Mouse (Mus musculus): ENCODE measurements around the gene Eprs. TPM values are rescaled to one million over a fixed set of nuclear protein-coding genes. Genes with fewer than 3 reads are reported as not detected.
"Not testable (repeated sequence)": the region's sequence is repeated elsewhere in the genome, so short reads cannot be mapped to it uniquely, and the experiment has no call there.

Gene Eprs
- total RNA-seq (2021), result 10 to 100 TPM; 90.9 to 96.5 TPM
- long read RNA-seq, full-length matches to known transcripts, result 18 of 66 reads
- long read RNA-seq, partial matches to known transcripts, result 21 of 66 reads
- long read RNA-seq, other reads (novel, unspliced or antisense), result 27 of 66 reads

DNA sequence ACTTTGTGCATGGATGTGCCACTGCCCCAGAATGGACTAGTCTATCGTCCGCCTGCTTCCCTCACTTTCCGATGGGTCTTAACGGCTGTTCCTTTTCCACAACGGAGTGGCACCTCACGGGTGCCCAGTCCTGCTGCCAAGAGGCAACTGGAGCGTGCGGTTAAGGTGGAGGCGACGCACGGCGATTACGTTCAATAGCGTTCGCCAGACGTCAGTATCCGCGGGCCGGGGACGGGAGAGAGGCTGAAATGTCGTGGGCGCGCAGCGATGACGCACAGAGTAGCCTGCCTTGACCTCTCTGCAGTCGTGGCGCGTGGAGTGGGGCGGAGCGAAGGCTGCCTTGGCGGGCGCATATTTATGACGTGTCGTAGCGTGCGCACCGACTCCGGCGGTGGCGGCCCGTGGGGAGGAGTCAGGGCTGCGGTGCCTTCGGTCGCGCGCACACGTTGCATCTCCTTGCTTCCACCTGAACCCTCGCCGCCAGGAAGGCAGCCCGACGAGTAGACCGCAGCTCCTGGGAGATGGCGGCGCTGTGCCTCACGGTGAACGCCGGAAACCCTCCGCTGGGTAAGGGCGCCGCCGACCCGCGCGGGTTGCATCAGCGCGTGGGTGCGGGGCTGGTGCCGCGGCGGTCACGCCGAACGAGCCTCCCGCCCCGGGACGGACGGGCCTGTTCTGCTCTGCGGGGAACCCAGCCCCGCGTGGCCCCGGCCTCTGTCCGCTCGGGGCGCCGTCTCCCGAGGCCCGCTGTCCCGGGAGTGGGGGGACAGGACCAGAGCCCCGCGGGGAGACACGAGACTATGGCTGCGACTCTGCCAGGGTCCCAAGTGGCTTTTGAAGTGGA is at the start of gene Eprs:
TSS of gene Eprs (plus strand) at position 368 of the 844 bp plus-strand sequence.
- DNase-seq (ENCODE audit: low spot score in 2 of 2), result peak; percentile 99

DNA sequence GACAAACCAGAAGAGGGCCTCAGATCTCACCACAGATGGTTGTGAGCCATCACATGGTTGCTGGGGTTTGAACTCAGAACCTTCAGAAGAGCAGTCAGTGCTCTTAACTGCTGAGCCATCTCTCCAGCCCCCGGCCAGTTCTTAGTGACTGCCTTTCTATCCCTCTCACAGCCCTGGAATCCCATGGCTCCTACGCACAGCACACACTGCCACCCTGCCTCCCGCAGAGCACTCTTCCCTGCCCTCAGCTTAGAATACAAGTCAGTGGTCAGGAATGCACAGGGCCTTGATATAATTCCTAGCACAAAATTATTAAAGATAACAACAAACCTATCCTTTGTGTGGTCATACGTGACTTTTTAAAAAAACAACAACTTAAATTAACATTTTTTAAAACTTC is 48.3 kb upstream of the Eprs start:
- DNase-seq (ENCODE audit: low spot score in 2 of 2), result no peak

DNA sequence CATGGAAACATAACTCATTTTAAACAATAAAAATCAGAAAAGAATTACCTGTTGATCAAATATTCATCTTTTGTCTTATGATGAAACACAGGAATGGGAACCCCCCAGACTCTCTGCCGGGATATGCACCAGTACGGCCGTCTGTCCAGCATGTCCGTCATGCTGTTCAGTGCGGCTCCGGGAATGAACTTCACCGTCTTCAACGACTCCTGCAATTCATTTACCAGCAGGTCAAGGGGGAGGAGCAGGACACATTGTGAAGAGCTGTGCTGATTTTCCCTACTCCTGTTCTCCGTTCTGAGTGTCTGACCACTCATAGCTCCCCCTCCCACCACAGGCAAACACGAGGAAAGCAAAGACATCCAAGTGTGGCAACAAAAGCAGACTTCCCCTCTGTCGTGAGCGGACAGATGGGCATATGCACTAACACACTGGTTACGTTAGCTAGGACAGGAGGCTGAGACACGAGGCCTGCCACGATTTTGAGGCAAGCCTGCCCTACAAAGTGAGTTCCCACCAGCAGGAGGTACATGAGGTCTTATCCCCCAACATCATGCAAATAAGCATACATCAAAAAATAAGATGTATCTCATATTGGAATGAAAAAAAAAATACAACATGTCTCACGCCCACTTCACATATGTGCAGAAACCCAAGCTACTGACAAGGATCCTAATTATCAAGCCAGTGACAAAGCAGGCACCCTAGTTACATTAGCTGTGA is 46.8 kb upstream of the Eprs start:
- DNase-seq (ENCODE audit: low spot score in 2 of 2), result peak in 1 of 2 experiments; percentile 19

DNA sequence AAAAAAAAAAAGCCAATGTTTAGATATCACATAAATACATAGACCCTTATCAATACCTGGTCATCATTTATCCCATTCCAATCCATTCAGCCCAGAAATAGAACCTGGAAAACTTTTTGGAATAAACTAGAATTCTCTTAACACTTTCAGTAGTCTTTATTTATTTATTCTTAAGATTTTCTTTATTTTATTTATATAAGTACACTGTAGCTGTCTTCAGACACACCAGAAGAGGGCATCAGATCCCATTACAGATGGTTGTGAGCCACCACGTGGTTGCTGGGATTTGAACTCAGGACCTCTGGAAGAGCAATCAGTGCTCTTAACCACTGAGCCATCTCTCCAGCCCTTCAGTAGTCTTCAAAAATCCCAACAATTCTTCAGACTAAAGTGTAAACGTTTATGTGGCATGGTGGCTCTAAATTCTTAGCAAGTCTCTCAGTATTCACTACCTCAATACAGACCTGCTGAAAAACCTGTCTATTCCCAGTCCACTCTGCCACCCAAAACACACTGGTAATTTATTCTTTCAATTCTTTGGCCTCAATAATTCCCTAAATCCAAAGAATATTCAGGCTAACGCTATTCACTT is 35.0 kb upstream of the Eprs start:
- DNase-seq (ENCODE audit: low spot score in 2 of 2), result not testable (repeated sequence)

DNA sequence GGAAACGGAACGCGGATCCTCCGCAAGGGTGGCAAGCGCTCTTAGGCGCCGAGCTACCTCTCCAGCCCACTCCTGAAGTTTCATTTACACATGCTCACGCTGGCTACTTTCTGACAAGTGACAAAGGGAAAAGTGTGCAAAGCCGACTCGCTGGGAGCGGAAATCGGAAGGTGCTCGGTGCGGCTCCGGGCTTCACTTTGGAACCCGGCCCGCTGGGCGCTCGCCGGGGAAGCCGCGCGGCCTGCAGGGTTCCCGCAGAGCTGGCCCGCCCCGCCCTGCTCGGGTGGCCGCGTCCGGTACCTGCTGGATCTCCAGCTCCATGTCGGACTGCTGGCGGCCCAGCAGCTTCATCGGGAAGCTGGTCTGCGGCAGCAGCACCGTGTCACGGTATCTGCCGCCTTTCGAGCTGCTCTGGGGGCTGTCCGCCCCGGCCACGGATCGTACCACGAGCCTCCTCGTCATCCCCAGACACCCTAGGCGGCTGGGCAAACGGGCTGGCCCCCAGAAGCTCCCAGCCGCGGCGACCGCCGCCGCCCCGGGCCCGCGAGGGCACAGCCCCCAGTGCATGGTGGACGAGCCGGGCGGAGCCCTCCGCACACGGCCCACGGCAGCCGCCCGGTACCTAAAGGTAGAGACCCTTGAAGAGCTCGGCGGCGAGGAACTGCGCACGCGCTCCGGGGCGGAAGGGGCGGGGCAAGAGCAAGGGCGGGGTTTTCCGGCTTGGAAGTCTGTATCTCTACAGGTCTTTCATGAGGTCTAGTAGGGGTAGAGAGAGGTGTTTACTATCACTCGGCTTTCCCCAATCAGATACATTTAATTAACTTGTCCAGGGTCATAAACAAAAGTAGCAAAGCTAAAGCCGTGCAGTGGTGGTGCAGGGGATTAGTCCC is 33.9 kb upstream of the Eprs start, which contains the start of gene Iars2:
TSS of gene Iars2 (minus strand) at position 676 of the 890 bp plus-strand sequence.
- peak; percentile 89 to 93 for DNase-seq (ENCODE audit: low spot score in 2 of 2)

DNA sequence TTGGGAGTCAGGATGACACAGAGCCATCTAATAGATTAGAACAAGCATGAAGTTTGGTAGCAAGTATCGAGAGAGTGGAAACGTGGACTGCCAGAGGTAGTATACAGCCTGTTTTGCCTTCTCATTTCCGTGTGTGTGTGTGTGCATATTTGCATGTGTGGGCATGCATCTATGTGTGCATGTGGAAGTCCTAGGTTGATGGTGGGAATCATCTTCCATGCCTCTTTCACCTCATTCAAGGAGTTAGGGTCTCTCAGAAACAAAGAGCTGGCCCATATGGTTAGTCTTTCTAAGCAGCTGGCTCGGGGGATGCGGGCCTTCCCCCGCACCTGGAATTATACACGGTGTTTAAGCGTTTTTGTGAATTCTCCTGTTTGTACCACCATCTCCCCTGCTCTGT is 33.0 kb upstream of the Eprs start:
- DNase-seq (ENCODE audit: low spot score in 2 of 2), result no peak

DNA sequence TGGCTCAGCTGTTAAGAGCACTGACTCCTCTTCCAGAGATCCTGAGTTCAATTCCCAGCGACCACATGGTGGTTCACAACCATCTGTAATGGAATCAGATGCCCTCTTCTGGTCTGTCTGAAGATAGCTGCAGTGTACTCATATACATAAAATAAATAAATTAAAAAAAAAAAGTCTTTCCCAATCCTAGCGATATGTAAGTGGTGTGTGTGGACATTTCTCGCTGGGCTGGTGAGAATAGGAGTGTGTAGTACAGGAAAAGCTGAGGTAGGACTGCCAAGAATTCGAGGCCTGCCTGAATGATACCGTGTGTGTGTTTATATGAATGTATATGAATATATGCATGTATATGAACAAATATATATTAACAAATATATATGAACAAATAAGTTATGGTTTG is 31.5 kb upstream of the Eprs start:
- no peak for DNase-seq (ENCODE audit: low spot score in 2 of 2)

DNA sequence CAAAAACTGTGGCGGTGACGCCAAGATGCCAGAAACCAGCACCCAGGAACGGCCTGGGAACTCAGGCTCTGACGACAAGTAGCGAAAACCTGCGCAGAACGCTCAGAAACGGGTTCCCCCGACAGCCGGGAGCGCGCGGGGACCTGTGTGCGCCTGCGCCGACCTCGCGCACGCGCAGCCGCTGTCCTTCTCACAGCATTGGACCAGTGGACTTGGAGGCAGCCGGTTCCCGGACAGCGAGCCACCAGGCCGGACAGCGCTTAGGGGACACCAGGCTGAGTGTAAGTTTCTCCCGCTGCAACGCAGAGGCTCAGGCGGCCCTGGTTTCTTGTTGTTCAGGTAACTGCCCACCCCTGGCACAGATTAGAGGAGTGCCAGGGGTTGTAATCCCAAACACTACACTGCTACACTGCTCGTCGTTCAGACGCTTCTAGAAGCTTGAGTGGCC is 30.8 kb upstream of the Eprs start, which contains the start of gene Bpnt1:
TSS of gene Bpnt1 (plus strand) at position 167 of the 448 bp plus-strand sequence.
- DNase-seq (ENCODE audit: low spot score in 2 of 2), result peak; percentile 86 to 89

DNA sequence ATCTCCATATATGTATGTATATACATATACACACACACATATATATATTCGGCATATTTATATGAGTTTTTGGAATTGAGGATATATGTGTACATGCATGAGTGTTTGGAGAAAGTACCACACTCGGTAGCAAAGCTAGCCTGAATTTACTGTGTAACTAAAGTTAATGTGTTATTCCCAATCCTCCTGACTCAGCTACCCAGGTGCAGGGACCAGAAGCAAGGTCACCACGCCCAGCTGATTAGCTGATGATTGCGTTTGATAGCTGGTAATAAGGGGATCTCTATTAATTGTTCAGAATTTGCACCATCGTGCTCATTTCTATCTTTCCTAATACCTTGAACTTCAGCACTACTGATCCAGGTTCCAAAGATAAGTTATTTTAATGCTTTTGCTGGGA is 29.2 kb upstream of the Eprs start:
- no peak for DNase-seq (ENCODE audit: low spot score in 2 of 2)

DNA sequence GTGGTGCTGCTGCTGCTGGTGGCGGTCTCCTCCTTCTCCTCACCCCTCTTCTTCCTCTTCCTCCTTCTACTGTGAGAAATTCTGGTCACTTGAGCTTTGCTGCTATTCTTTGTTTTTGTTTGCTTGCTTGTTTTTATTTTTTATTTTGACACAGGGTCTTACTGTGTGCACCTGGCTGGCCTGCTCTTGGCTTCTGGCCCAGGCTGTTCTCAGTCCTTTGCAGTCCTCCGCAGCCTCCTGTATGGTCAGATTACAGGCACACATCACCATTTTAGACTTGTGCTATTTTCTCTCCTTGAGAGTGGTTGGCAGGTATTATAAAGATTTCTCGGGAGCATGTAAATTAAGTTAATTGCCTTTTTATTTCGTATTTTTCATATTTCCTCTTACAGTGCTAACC is 28.7 kb upstream of the Eprs start:
- DNase-seq (ENCODE audit: low spot score in 2 of 2), result no peak

DNA sequence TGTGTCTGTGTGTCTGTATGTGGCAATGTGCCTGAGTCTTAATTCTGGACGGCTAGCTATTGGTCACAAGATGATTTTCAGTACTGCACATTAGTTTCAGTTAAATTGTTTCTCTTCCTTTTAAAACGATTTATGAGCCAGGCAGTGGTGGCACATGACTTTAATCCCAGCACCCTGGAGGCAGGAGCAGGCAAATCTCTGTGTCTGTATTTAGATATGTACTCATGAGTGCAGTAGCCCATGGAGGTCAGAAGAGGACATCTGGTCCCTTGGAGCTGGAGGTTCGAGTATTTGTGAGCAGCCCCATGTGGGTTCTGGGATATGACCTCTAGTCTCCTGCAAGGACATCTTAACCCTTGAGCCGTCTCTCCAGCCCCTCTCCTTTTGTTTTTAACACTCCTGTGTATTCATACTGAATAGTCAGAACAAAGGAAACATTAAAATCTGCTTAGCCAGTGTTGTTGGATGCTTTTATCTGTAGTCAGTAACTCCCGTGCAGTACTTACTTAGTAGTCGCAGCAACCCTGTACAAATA is 27.5 kb upstream of the Eprs start:
- no peak for DNase-seq (ENCODE audit: low spot score in 2 of 2)

DNA sequence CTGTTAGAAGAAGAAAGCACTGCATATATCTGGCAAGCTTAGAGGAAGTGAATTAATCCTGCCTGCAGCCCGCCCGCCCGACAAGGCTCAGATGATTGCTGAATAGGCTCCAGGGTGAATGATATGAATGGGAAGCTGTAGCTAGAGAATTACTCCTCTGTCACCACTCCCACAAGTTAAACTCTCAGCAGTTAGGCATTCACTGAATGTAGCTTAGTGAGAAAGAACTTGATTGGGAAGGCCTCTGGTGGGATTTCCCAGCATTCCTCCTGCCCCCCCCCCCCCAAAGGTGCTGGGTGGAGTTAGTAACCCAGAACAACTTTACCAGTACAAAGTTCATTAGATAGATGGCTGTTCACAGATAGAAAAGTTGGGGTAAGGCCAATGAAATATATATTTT is 26.3 kb upstream of the Eprs start:
- no peak for DNase-seq (ENCODE audit: low spot score in 2 of 2)

DNA sequence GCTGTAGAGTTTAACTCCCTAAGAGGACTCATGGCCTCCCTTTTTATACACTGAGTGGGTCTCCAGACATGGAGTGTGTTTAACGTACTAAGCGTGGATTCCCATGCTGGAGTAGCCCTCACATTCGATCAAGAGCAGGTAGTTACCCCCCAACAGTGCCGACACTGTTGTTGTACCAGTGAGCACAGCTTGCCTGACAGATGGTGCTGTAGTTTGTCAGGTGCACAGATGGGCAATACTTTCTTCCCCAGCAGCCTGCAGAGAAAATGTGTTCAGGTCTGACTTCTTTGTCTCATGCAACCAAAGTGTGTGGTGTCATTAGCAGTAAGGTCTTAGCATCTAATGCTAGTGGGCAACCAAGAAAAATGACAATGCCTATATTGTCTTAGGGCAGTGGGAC is 20.4 kb upstream of the Eprs start:
- DNase-seq (ENCODE audit: low spot score in 2 of 2), result no peak

DNA sequence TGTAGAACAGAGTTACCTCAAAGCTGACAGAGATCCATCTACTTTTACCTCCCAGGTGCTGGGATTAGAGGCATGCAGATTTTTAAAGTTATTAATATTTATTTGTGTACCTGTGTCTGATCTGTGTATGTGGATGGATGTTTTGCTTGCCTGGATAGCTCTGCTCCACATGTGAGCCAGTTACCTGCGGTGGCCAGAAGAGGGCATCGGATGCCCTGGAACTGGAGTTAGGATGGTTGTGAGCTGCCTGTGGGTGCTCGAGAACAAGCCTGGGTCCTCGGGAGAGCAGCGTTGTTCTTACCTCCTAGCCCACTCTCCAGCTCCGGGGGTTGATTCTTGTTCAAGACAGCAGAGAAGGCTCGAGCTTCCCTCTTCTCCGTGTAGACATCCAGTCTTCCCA is 19.4 kb upstream of the Eprs start:
- no peak for DNase-seq (ENCODE audit: low spot score in 2 of 2)

DNA sequence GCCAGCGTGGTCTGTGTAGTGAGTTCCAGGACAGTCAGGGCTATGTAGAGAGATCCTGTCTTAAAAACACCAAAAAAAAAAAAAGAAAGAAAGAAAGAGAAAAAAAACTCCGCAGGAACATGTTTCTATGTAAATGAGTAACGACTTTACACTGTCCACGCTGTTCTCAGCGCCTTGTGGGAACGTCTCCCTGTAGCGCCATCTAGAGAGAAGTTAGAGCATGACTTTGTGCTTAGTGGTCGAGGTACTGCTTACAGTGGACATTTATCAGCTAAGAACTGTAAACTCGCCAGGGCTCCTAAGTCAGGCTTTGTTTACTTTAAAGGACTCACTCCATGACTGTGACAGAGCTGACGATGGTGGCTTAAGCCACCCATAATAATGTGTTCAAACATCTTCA is 16.7 kb upstream of the Eprs start:
- DNase-seq (ENCODE audit: low spot score in 2 of 2), result no peak

DNA sequence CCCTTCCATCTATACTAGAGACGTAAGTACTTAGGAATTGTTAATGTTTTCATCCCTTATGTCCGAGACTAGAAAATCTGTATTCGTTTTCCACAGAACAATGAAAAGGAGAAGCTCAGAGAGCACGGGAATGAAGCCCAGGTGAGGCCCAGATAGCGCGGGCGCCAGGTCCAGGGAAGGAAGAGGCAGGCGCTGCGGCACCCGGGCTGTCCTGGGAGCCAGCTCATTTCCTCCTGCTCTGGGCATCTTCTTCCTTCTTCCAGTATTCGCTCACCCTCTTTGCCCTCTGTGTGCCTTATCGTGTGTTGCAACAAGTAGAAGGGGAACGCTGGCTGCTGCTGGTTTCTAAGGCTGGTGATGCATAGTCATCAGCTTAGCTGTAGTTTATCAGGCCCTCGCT is 13.1 kb upstream of the Eprs start:
- DNase-seq (ENCODE audit: low spot score in 2 of 2), result no peak

DNA sequence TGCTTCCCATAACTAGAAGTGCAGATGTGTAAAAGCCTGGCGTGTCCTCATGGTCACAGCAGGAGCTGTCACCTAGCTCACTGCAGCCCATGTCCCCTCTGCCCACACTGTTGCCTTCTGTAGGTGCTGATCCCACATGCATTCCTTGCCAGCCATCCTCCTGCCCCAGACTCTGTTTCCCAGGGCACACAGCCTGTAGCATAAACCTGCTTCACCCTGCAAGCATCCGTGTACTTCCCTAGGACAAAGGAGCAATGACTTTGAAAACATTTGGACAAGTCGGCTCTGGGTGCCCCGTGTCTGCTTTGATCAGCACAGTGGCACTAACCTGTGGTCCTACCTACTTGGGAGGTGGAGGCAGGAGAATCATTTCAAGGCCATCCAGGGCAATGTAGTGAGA is 12.2 kb upstream of the Eprs start:
- no peak for DNase-seq (ENCODE audit: low spot score in 2 of 2)

DNA sequence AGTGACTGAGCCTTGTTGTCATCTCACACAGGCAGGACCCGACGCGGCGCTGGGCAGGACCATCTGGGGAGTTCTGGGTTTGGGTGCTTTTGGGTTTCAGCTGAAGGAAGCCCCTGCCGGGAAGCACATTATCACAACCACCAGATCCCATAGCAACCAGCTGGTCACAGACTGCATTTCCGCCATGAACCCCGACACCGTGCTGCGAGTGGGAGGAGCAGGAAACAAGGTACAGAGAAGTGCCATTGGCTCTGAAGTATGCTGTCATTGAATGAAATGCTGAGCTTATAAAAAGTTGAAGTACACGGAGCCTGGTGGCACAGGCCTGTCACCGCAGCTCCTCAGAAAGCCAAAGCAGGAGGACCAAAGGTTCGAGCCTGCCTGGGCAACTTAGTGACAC is 10.7 kb upstream of the Eprs start:
- no peak for DNase-seq (ENCODE audit: low spot score in 2 of 2)

DNA sequence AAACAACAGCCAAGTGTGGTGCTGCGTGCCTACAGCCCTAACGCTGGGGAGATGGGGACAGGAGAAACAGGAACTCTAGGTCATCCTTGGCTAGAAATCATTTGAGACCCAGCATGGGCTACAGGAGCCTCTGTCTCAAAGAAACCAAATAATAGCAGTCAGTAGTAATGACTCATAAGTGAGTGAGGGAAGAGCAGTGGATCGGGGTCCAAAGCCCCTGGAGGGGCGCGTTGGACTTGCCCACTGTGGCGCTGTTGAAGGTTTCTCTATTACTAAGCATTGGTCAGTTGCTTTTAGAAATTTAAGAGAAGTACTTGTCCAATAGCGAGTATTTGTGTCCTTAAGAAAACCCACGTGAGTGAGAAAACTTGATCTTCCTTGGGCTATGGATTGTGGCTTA is 9.5 kb upstream of the Eprs start:
- no peak for DNase-seq (ENCODE audit: low spot score in 2 of 2)

DNA sequence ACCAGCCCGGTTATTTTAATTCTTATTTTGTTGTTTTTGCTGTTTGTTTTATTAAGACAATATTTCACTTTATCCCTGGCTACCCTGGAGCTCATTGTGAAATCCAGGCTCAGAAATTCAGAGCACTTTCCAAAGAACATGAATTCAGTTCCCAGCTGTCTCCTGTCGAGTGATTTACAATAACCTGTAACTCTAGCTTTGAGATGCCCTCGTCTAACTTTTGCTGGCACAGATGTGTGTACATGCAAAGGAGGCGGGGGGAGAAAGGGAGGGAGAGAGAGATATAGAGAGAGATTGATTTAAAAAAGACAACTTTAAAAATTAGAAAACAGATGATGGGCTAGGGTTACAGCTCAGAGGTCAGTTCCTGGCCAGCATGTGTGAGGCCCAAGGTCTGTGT is 8.1 kb upstream of the Eprs start:
- DNase-seq (ENCODE audit: low spot score in 2 of 2), result no peak
